Mouse (Mus musculus) liver, embryonic 11.5 days (tissue): ENCODE results near the gene Rpp25. TPM values are rescaled to one million over a fixed set of nuclear protein-coding genes. Genes with fewer than 3 reads are reported as not detected.

Experiments used
- ATAC-seq: fragments of 200-750 bp; cut with Nextera tagmentation; replicated peaks from 2 replicates; pipeline ENCODE4 v1.8.0; 2017; ENCODE audit warnings: moderate number of reproducible peaks, mild to moderate bottlenecking, moderate TSS enrichment, moderate library complexity; ENCODE audit not compliant: low FRiP score
- DNase-seq: peaks from one replicate; pipeline ENCODE4 v3.0.0-alpha.2; 2017; ENCODE audit warnings: low spot score
- H3K27ac ChIP-seq: fragments of 300-500 bp; sonication (generic); 2 replicates; pipeline ENCODE4 v1.5.1; 2014; ENCODE audit warnings: mild to moderate bottlenecking, low read depth, low read length, control low read depth
- H3K27me3 ChIP-seq: fragments of 300-500 bp; sonication (generic); replicated peaks from 2 replicates; pipeline ENCODE4 v1.6.1; 2014; ENCODE audit warnings: low read length, mixed read lengths; ENCODE audit not compliant: control insufficient read depth, insufficient read depth
- H3K36me3 ChIP-seq: fragments of 300-500 bp; sonication (generic); 2 replicates; pipeline ENCODE4 v1.6.1; 2014; ENCODE audit warnings: mild to moderate bottlenecking, low read length, moderate library complexity, mixed read lengths; ENCODE audit not compliant: control insufficient read depth, insufficient read depth
- H3K4me1 ChIP-seq: fragments of 300-500 bp; sonication (generic); replicated peaks from 2 replicates; pipeline ENCODE4 v1.6.1; 2014; ENCODE audit warnings: low read length, mixed read lengths; ENCODE audit not compliant: control insufficient read depth, insufficient read depth
- H3K4me2 ChIP-seq: fragments of 300-500 bp; sonication (generic); 2 replicates; pipeline ENCODE4 v1.6.1; 2014; ENCODE audit warnings: mild to moderate bottlenecking, control low read depth, moderate library complexity
- H3K4me3 ChIP-seq: fragments of 300-500 bp; sonication (generic); 2 replicates; pipeline ENCODE4 v1.5.1; 2014; ENCODE audit warnings: low read depth, low read length, control low read depth
- H3K9ac ChIP-seq: fragments of 300-500 bp; sonication (generic); 2 replicates; pipeline ENCODE4 v1.6.1; 2014; ENCODE audit warnings: low read depth, low read length, control low read depth
- H3K9me3 ChIP-seq: fragments of 300-500 bp; sonication (generic); 2 replicates; pipeline ENCODE4 v1.6.1; 2016; ENCODE audit warnings: low read length, inconsistent platforms, mixed read lengths; ENCODE audit not compliant: control insufficient read depth
- WGBS: fragments of 180-500 bp; shearing (Covaris S2); extraction: QIAGEN DNeasy Blood & Tissue Kit; methylation state at CpG from one replicate; pipeline ENCODE4 v1.1.7; 2014; 5-methylcytosine and 5-hydroxymethylcytosine counted together
- polyA plus RNA-seq: library from polyadenylated mRNA; unstranded; fragments of >200 nt; fragmentation: Nextera tagmentation; extraction: Ambion mirVana; gene quantifications from 2 replicates; pipeline ENCODE4 v1.2.1, GENCODE M21; 2014

The Rpp25 gene
- polyA plus RNA-seq, 1 experiment from 2014 or later: 3.1 TPM

GRCm38 (mm10) chr9:57541312-57541711 is 37.5 kb downstream of the Rpp25 start:
- H3K27ac ChIP-seq: no peak overlapping the region
- H3K4me1 ChIP-seq: peaks cover 19% of the 10 kb centered on the region
- no peak overlapping the region for H3K4me3 ChIP-seq
- no peak for ATAC-seq
- no peak for DNase-seq
- peaks cover 48% of the 10 kb centered on the region for H3K36me3 ChIP-seq
- H3K27me3 ChIP-seq: no peaks in the 10 kb centered on the region
- H3K9ac ChIP-seq: no peak overlapping the region
- 10% methylated on average over 1 of the region's 1 CpGs for WGBS
- no peaks in the 10 kb centered on the region for H3K9me3 ChIP-seq
- H3K4me2 ChIP-seq: no peak overlapping the region

GRCm38 (mm10) chr9:57543951-57544350 is 40.1 kb downstream of the Rpp25 start:
- no peaks in the 10 kb centered on the region for H3K27me3 ChIP-seq
- no peak overlapping the region for H3K4me2 ChIP-seq
- ATAC-seq: no peak
- H3K4me1 ChIP-seq: peaks cover 14% of the 10 kb centered on the region
- no peak overlapping the region for H3K9ac ChIP-seq
- WGBS: 82% methylated on average over 3 of the region's 3 CpGs
- H3K4me3 ChIP-seq: no peak overlapping the region
- H3K36me3 ChIP-seq: peaks cover 55% of the 10 kb centered on the region
- H3K9me3 ChIP-seq: no peaks in the 10 kb centered on the region
- H3K27ac ChIP-seq: no peak overlapping the region
- DNase-seq: no peak

- peaks cover 42% of the 10 kb centered on the region for H3K36me3 ChIP-seq
- ATAC-seq: peak; percentile 65
These were observed 43.5 kb downstream of the Rpp25 start for GRCm38 (mm10) chr9:57547287-57547686.

GRCm38 (mm10) chr9:57547869-57548268 is 44.0 kb downstream of the Rpp25 start:
- WGBS: 86% methylated on average over 11 of the region's 11 CpGs
- no peaks in the 10 kb centered on the region for H3K9me3 ChIP-seq
- no peak overlapping the region for H3K9ac ChIP-seq
- peaks cover 36% of the 10 kb centered on the region for H3K36me3 ChIP-seq
- H3K4me1 ChIP-seq: peaks cover 20% of the 10 kb centered on the region; the same call in 1 of the 2 replicates
- H3K4me2 ChIP-seq: no peak overlapping the region
- H3K27ac ChIP-seq: no peak overlapping the region
- no peak for DNase-seq
- ATAC-seq: no peak
- no peak overlapping the region for H3K4me3 ChIP-seq
- H3K27me3 ChIP-seq: no peaks in the 10 kb centered on the region

More at GRCm38 (mm10) chr9:57547287-57547686, 43.5 kb downstream of the Rpp25 start:
- Histone ChIP-seq H3K27ac (no peak overlapping the region), H3K27me3 (no peaks in the 10 kb centered on the region), H3K9me3 (no peaks in the 10 kb centered on the region), H3K9ac (peak overlapping the region; percentile 20; the same call in 1 of the 2 replicates), H3K4me3 (no peak overlapping the region), H3K4me1 (peaks cover 20% of the 10 kb centered on the region; the same call in 1 of the 2 replicates), H3K4me2 (no peak overlapping the region)
- DNase-seq: no peak
- WGBS: 43% methylated on average over 5 of the region's 5 CpGs

- H3K27me3 ChIP-seq: no peaks in the 10 kb centered on the region
- H3K4me1 ChIP-seq: peaks cover 20% of the 10 kb centered on the region; the same call in 1 of the 2 replicates
- no peak overlapping the region for H3K9ac ChIP-seq
- ATAC-seq (no peak), DNase-seq (no peak)
- H3K4me3 ChIP-seq: no peak overlapping the region
- no peak overlapping the region for H3K4me2 ChIP-seq
- WGBS: 91% methylated on average over 4 of the region's 4 CpGs
- no peak overlapping the region for H3K27ac ChIP-seq
- no peaks in the 10 kb centered on the region for H3K9me3 ChIP-seq
- H3K36me3 ChIP-seq: peaks cover 29% of the 10 kb centered on the region
These were observed 45.4 kb downstream of the Rpp25 start for GRCm38 (mm10) chr9:57549186-57549585.

- H3K27me3 ChIP-seq: no peaks in the 10 kb centered on the region
- no peak for DNase-seq
- H3K27ac ChIP-seq: no peak overlapping the region
- H3K4me1 ChIP-seq: peaks cover 20% of the 10 kb centered on the region; the same call in 1 of the 2 replicates
- no peaks in the 10 kb centered on the region for H3K9me3 ChIP-seq
- no peak overlapping the region for H3K4me2 ChIP-seq
- H3K36me3 ChIP-seq: peaks cover 19% of the 10 kb centered on the region
- no peak overlapping the region for H3K9ac ChIP-seq
- H3K4me3 ChIP-seq: no peak overlapping the region
- ATAC-seq: no peak
- 78% methylated on average over 11 of the region's 11 CpGs for WGBS
These were observed 46.5 kb downstream of the Rpp25 start for GRCm38 (mm10) chr9:57550126-57550862.

GRCm38 (mm10) chr9:57552139-57552887 is 48.5 kb downstream of the Rpp25 start, which contains the start of gene Mpi:
Mpi (minus strand) TSS chr9:57552763.
- DNase-seq: peak; percentile 63
- H3K4me2 ChIP-seq: peak within 1 kb of the TSS; percentile 74
- H3K36me3 ChIP-seq: peaks cover 14% of the 10 kb centered on the region
- WGBS: 3% methylated on average over 28 of the region's 28 CpGs
- H3K9ac ChIP-seq: peak within 1 kb of the TSS; percentile 58
- H3K27ac ChIP-seq: no peak within 1 kb of the TSS
- peaks cover 16% of the 10 kb centered on the region; the same call in 1 of the 2 replicates for H3K4me1 ChIP-seq
- peak; percentile 47 for ATAC-seq
- no peaks in the 10 kb centered on the region for H3K27me3 ChIP-seq
- H3K9me3 ChIP-seq: no peaks in the 10 kb centered on the region
- H3K4me3 ChIP-seq: peak within 1 kb of the TSS; percentile 66

GRCm38 (mm10) chr9:57553119-57553518 is 49.3 kb downstream of the Rpp25 start:
- no peak overlapping the region for H3K9ac ChIP-seq

More at GRCm38 (mm10) chr9:57553119-57553518, 49.3 kb downstream of the Rpp25 start:
- peaks cover 8% of the 10 kb centered on the region for H3K36me3 ChIP-seq
- DNase-seq (no peak), ATAC-seq (no peak)
- H3K4me3 ChIP-seq: no peak overlapping the region
- no peaks in the 10 kb centered on the region for H3K9me3 ChIP-seq
- peak overlapping the region; percentile 0; the same call in 1 of the 2 replicates for H3K4me2 ChIP-seq
- no peaks in the 10 kb centered on the region for H3K27me3 ChIP-seq
- peaks cover 10% of the 10 kb centered on the region; the same call in 1 of the 2 replicates for H3K4me1 ChIP-seq
- WGBS: 68% methylated on average over 11 of the region's 11 CpGs
- H3K27ac ChIP-seq: no peak overlapping the region
